Mouse (Mus musculus) stomach, postnatal 0 days (tissue): ENCODE measurements around the gene Hivep2. TPM values are rescaled to one million over a fixed set of nuclear protein-coding genes. Genes with fewer than 3 reads are reported as not detected.

Experiments used
- ATAC-seq: fragments of 200-750 bp; cut with Nextera tagmentation; 2 replicates; pipeline ENCODE4 v1.8.0; 2017; ENCODE audit not compliant: low FRiP score, low TSS enrichment
- DNase-seq: peaks from one replicate; pipeline ENCODE4 v3.0.0-alpha.2; 2016; ENCODE audit warnings: low spot score
- H3K27ac ChIP-seq: fragments of 300-500 bp; sonication (generic); replicated peaks from 2 replicates; pipeline ENCODE4 v1.5.1; 2014; ENCODE audit warnings: mild to moderate bottlenecking, control low read depth
- H3K27me3 ChIP-seq: fragments of 300-500 bp; sonication (generic); 2 replicates; pipeline ENCODE4 v1.6.1; 2014; ENCODE audit warnings: low read length; ENCODE audit not compliant: control insufficient read depth, insufficient read depth
- H3K36me3 ChIP-seq: fragments of 300-500 bp; sonication (generic); 2 replicates; pipeline ENCODE4 v1.6.1; 2014; ENCODE audit warnings: low read length, mixed read lengths; ENCODE audit not compliant: control insufficient read depth, insufficient read depth
- H3K4me1 ChIP-seq: fragments of 300-500 bp; sonication (generic); replicated peaks from 2 replicates; pipeline ENCODE4 v1.6.1; 2014; ENCODE audit warnings: antibody characterized with exemption; ENCODE audit not compliant: control insufficient read depth, insufficient read depth
- H3K4me2 ChIP-seq: fragments of 300-500 bp; sonication (generic); replicated peaks from 2 replicates; pipeline ENCODE4 v1.6.1; 2014; ENCODE audit warnings: low read depth, mild to moderate bottlenecking, control low read depth, moderate library complexity
- H3K4me3 ChIP-seq: fragments of 300-500 bp; sonication (generic); 2 replicates; pipeline ENCODE4 v1.5.1; 2014; ENCODE audit warnings: low read depth, low read length, control low read depth
- H3K9ac ChIP-seq: fragments of 300-500 bp; sonication (generic); 2 replicates; pipeline ENCODE4 v1.6.1; 2014; ENCODE audit warnings: mild to moderate bottlenecking, low read length, control low read depth, mixed read lengths
- H3K9me3 ChIP-seq: fragments of 300-500 bp; sonication (generic); 2 replicates; pipeline ENCODE4 v1.6.1; 2016; ENCODE audit warnings: low read length; ENCODE audit not compliant: control insufficient read depth
- CTCF ChIP-seq: IDR thresholded peaks from 2 replicates; pipeline ENCODE4 v1.5.1; 2016; ENCODE audit warnings: antibody characterized with exemption, low read depth, mild to moderate bottlenecking, moderate library complexity
- EP300 ChIP-seq: optimal IDR thresholded peaks from 2 replicates; pipeline ENCODE3; 2016; ENCODE audit warnings: antibody characterized with exemption
- WGBS: fragments of 180-500 bp; shearing (Covaris S2); extraction: QIAGEN DNeasy Blood & Tissue Kit; methylation state at CpG from one replicate; pipeline ENCODE4 v1.1.7; 2014; 5-methylcytosine and 5-hydroxymethylcytosine counted together
- polyA plus RNA-seq: library from polyadenylated mRNA; unstranded; fragments of >200 nt; fragmentation: Nextera tagmentation; extraction: Ambion mirVana; gene quantifications from 2 replicates; pipeline ENCODE4 v1.2.1, GENCODE M21; 2015

Hivep2 gene
- polyA plus RNA-seq, 1 experiment from 2014 or later: 3.1 TPM

- Histone ChIP-seq H3K4me3 (peak overlapping the region; percentile 26), H3K9ac (0 out of 2 replicates have a peak overlapping the region, but pooled peaks have one; percentile 18), H3K4me1 (peaks cover 5% of the 10 kb centered on the region), H3K27ac (peak overlapping the region; percentile 50), H3K9me3 (no peaks in the 10 kb centered on the region), H3K27me3 (no peaks in the 10 kb centered on the region), H3K4me2 (peak overlapping the region; percentile 50), H3K36me3 (no peaks in the 10 kb centered on the region)
- DNase-seq: peak; percentile 19
- WGBS: 41% methylated on average over 10 of the region's 10 CpGs
- TF ChIP-seq CTCF (no peak), EP300 (no peak)
- 0 out of 2 replicates have a peak, but pooled peaks have one; percentile 24 for ATAC-seq
Observed at GRCm38 (mm10) chr10:14085882-14086515, 120.1 kb downstream of the Hivep2 start.

GRCm38 (mm10) chr10:14087316-14087715, 121.4 kb downstream of the Hivep2 start:
- 74% methylated on average over 7 of the region's 7 CpGs for WGBS

GRCm38 (mm10) chr10:14089488-14089887, 123.6 kb downstream of the Hivep2 start:
- Histone ChIP-seq H3K9ac (no peak overlapping the region), H3K27ac (no peak overlapping the region), H3K36me3 (no peaks in the 10 kb centered on the region), H3K9me3 (no peaks in the 10 kb centered on the region), H3K4me2 (no peak overlapping the region), H3K4me1 (peaks cover 5% of the 10 kb centered on the region; the same call in 1 of the 2 replicates), H3K4me3 (no peak overlapping the region), H3K27me3 (no peaks in the 10 kb centered on the region)
- 62% methylated on average over 9 of the region's 9 CpGs for WGBS
- ATAC-seq: no peak
- peak; percentile 73 for TF ChIP-seq CTCF
- TF ChIP-seq EP300: no peak
- DNase-seq: peak; percentile 30

More at GRCm38 (mm10) chr10:14087316-14087715, 121.4 kb downstream of the Hivep2 start:
- no peaks in the 10 kb centered on the region for H3K9me3 ChIP-seq
- peaks cover 5% of the 10 kb centered on the region for H3K4me1 ChIP-seq
- H3K27ac ChIP-seq: no peak overlapping the region
- DNase-seq (no peak), ATAC-seq (no peak)
- H3K4me3 ChIP-seq: no peak overlapping the region
- H3K4me2 ChIP-seq: no peak overlapping the region
- no peaks in the 10 kb centered on the region for H3K27me3 ChIP-seq
- H3K9ac ChIP-seq: no peak overlapping the region
- no peaks in the 10 kb centered on the region for H3K36me3 ChIP-seq
- TF ChIP-seq CTCF (no peak), EP300 (no peak)

- TF ChIP-seq CTCF (no peak), EP300 (no peak)
- H3K27ac ChIP-seq: no peak overlapping the region
- 0 out of 2 replicates have a peak, but pooled peaks have one; percentile 49 for ATAC-seq
- H3K27me3 ChIP-seq: no peaks in the 10 kb centered on the region
- H3K4me1 ChIP-seq: no peaks in the 10 kb centered on the region
- WGBS: 73% methylated on average over 4 of the region's 4 CpGs
- H3K9ac ChIP-seq: no peak overlapping the region
- no peaks in the 10 kb centered on the region for H3K9me3 ChIP-seq
- H3K36me3 ChIP-seq: no peaks in the 10 kb centered on the region
- DNase-seq: no peak
- no peak overlapping the region for H3K4me3 ChIP-seq
- H3K4me2 ChIP-seq: no peak overlapping the region
Observed at GRCm38 (mm10) chr10:14094033-14094432, 128.2 kb downstream of the Hivep2 start.

- Histone ChIP-seq H3K4me2 (no peak overlapping the region), H3K4me1 (no peaks in the 10 kb centered on the region), H3K9ac (no peak overlapping the region), H3K27me3 (no peaks in the 10 kb centered on the region), H3K27ac (no peak overlapping the region), H3K4me3 (no peak overlapping the region), H3K36me3 (no peaks in the 10 kb centered on the region), H3K9me3 (no peaks in the 10 kb centered on the region)
- no peak for ATAC-seq
- no peak for DNase-seq
- TF ChIP-seq CTCF (no peak), EP300 (no peak)
- whole genome bisulfite sequencing: 71% methylated on average over 3 of the region's 3 CpGs
Observed at GRCm38 (mm10) chr10:14096045-14096444, 130.2 kb downstream of the Hivep2 start.

GRCm38 (mm10) chr10:14099182-14099581, 133.3 kb downstream of the Hivep2 start:
- Histone ChIP-seq H3K4me2 (no peak overlapping the region), H3K27me3 (no peaks in the 10 kb centered on the region), H3K9me3 (no peaks in the 10 kb centered on the region), H3K4me1 (no peaks in the 10 kb centered on the region), H3K9ac (no peak overlapping the region), H3K4me3 (no peak overlapping the region), H3K36me3 (no peaks in the 10 kb centered on the region), H3K27ac (no peak overlapping the region)
- TF ChIP-seq CTCF (no peak), EP300 (no peak)
- WGBS: 68% methylated on average over 4 of the region's 4 CpGs
- no peak for ATAC-seq
- no peak for DNase-seq
